Mouse (Mus musculus) embryo, embryonic 9.5 days (tissue): ENCODE measurements around the gene Btbd9.

Experiments
- DNase-seq: peaks from one replicate; pipeline ENCODE4 v3.0.0-alpha.2; 2017; ENCODE audit errors: extremely low spot score

Gene Btbd9

DNA sequence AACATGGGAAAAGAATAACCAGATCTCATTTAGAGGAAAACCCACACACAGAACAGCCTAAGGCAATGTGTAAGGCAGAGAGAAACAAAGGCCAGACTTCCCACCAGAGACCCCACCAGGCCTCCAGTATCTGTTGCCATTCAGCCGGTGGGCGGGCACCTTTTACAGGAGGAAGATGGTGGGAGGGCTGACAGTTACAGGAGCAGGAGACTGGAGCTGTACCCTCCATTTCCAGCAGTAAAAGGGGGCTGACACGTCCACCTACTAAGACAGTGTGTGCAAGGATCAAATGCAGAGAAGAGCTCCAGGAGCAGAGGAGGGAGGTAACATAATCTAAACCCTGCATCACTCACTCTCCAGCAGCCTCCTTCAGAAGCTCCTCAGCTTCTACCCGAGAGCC is 123.0 kb downstream of the Btbd9 start:
- DNase-seq: no peak

GRCm38 (mm10) chr17:30452363-30452762 is 123.9 kb downstream of the Btbd9 start:
- DNase-seq: no peak

- no peak for DNase-seq
Observed at GRCm38 (mm10) chr17:30448562-30448961, 127.7 kb downstream of the Btbd9 start.

- DNase-seq: no peak
Observed at GRCm38 (mm10) chr17:30445805-30446441, 130.4 kb downstream of the Btbd9 start.

- DNase-seq: no peak
Observed at GRCm38 (mm10) chr17:30439702-30440101, 136.6 kb downstream of the Btbd9 start.

- DNase-seq: no peak
Observed at GRCm38 (mm10) chr17:30438786-30439185, 137.5 kb downstream of the Btbd9 start.

DNA sequence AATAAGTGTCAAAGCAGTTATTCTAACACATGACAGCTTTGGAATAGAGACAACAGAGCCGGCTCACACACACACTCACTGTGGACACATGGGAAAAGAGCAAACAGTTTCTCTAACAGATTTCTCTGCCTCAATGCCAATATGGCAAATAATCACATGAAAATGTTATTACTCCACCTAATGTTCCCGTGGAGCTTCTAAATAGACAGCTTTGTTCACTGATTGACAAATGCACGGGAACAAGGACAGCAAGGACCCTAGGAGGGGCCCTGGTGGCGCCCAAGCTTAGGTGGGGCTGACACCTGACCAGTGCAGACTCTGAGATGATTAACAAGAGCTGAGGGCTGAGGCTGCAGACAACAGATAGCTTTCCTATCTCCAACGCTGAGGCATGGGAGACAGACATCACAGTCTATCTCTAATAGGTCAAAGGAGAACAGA is 140.2 kb downstream of the Btbd9 start:
- no peak for DNase-seq

GRCm38 (mm10) chr17:30435478-30435877 is 140.8 kb downstream of the Btbd9 start:
- DNase-seq: no peak

DNA sequence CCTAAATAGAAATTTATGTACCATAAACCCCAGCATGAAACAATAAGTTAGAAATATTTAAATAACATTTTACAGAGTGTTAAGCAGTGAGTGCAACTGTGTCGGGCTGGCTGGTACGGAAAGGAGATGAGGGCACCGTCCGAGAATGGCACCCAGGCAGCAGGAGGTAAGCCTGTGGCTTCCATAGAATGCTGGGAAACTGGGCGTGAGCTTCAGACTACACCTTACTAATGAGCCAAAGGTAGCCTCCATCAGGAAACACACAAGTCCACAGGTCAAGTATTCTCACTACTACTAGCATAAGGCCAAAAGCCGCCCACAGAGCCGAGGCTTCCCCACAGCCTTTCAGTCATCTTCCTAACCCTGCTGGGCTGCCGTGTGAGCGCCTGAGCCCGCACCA is 144.2 kb downstream of the Btbd9 start:
- DNase-seq: no peak

DNA sequence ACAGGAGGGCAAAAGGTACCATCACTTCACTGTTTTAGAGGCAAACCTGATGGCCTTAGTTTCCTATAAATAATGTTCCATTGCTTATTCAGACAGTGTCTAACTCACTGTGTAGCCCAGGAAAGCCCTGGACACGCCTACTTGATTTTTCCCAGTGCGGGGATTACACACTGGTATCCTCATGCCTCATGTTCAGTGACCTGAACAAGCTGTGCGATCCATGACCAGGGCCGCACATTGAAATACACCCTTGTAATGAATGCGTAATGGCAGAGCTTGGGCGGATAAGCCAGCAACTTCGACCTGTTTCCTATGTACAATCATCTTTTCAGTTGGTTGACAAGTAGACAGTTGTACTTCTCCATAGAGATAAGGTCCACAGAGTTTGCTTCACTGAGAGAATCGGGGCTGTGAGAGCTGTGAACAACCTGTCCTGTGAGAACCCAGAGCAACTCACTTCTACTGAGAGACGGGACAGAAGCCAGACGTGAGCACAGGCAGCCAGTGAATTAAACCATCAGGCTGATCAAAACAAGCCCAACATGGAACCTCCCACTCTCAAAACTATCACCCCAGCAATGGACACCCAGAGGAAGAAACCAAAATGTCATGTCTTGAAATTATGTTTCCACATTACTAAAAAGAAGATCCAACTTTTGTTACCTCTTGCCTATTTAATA is 145.2 kb downstream of the Btbd9 start:
- no peak for DNase-seq

- DNase-seq: no peak
Observed at GRCm38 (mm10) chr17:30428661-30429060, 147.6 kb downstream of the Btbd9 start.

- no peak for DNase-seq
Observed at GRCm38 (mm10) chr17:30423256-30423852, 152.9 kb downstream of the Btbd9 start.

- DNase-seq: no peak
Observed at GRCm38 (mm10) chr17:30422278-30422677, 154.0 kb downstream of the Btbd9 start.

- no peak for DNase-seq
Observed at GRCm38 (mm10) chr17:30421256-30421655, 155.0 kb downstream of the Btbd9 start.

DNA sequence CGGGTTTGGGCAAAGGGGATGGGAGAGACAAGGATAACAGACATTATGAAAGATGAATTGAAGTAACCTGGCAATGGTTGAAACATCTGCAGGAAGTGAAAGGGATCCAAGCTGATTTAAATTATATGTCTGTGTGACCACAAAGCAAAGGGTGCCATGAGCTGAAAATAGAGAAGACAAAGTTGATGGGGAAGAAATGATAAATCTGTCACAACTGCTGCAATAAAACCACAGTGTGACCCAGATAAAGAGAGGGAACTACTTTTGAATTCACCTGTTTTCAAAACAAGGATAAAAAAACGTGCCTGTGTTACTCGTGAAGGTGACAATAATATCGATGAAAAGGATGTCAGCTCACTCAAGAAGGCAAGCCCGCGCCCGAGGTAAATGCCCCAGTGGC is 156.8 kb downstream of the Btbd9 start:
- DNase-seq: no peak

DNA sequence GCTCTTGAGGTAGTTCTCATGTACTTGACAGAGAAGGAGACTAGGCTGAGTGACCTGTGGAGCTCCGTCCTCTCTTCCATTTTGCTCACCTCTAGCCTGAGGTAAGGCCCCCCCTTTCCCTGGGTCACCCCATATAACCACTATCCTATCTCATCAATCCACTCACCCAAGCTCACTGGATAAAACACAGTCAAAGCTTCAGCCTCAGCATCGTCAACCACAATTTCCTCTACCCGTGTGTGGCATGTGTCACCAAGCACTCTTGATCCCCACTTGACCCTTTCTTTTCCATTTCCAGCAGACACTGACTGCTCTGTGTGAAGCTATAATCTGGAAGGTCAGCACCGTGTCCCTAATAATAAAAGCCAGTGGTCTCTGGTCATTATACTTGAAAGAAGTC is 157.8 kb downstream of the Btbd9 start:
- no peak for DNase-seq

GRCm38 (mm10) chr17:30417106-30417505 is 159.2 kb downstream of the Btbd9 start:
- DNase-seq: no peak

GRCm38 (mm10) chr17:30415693-30416092 is 160.6 kb downstream of the Btbd9 start:
- no peak for DNase-seq

DNA sequence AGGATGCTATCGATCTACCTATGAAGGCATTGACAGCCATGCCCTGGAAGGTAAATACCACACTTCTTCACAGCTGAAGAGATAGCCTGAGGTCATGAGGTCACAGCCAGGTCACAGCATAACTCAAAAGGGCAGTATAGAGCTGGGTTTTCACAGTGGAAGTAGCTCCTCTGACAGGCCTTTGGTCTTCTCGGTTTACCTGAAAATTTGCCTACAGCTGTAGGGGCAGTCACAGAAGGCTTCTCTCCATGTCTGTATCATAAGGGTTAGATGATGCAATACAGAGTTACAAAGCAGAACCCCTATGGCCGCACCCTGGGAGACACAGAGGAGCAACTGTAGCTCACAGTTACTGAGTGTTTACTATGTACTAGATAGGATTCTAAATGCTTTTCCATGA is 163.3 kb downstream of the Btbd9 start:
- no peak for DNase-seq

- no peak for DNase-seq
Observed at GRCm38 (mm10) chr17:30406002-30406401, 170.3 kb downstream of the Btbd9 start.

- DNase-seq: no peak
Observed at GRCm38 (mm10) chr17:30402871-30403270, 173.4 kb downstream of the Btbd9 start.

DNA sequence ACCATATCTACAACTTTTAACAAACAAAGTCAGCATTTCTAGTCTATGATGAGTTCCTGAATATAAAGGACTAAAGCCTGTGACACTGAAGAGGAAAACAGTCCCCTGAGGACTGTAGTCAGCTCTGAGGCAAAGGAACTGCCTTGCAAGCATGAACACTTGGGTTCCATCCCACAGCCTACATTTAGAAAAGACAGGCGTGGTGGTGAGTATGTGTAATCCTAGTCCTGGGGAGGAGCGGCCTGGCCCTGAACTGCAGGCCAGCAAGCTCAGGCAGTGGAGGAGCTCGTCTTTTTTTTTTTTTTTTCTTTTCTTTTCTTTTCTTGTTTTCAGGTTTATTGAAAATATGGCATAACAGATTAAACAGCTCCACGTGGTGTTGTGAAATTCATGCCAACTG is 181.0 kb downstream of the Btbd9 start:
- DNase-seq: no peak

GRCm38 (mm10) chr17:30392031-30392430 is 184.3 kb downstream of the Btbd9 start:
- DNase-seq: no peak
